In the genomic region with DNA sequence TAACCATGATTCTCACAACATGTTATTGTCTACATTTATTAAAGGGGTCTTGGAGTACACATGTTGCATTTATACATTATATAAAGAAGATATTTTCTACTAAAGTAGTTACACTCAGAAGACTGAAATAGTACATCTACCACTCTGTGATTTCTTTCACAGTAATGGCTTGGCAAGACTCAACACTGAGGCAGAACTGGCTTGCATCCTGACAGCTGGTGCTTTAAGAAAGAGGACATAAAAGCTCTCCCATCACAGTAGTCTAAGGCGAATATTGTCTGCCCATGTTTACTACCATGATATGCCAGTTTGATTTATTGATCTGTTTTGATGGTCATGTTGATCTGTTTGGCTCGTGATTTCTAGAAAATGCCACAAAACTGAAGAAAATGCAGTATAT, we compare ENCODE assay signal across 17 mouse cellular contexts. TPM values are rescaled to one million over a fixed set of nuclear protein-coding genes. Genes with fewer than 3 reads are reported as not detected.
"Had no signal": no experiment of that assay in that cellular context is flagged by ENCODE, and none has a peak within 500 bp of the region (broad histone marks: within the 10 kb centered on the region; RNA-seq: fewer than 3 reads in every experiment).

No protein-coding gene starts in this region.

- DNase-seq: gastrocnemius, adult 2 months; gastrocnemius, postnatal 10 days; gastrocnemius, postnatal 25 days; heart, adult 18-20 months; heart, postnatal 10 days; heart, postnatal 4 days; kidney, adult 18-20 months; kidney, adult 8-10 months; kidney, postnatal 10 days; kidney, postnatal 25 days; kidney, postnatal 4 days; liver had no signal

- ATAC-seq: hindbrain, embryonic 16.5 days; inflammation-experienced regulatory T-cells, adult 6 months; intestine, embryonic 15.5 days; intestine, postnatal 0 days had no signal

RNA-seq across cellular contexts. Expression of a gene that starts 19.4 kb away (rescaled TPM):
- total RNA-seq: granulocyte monocyte progenitor cell, adult 5-6 weeks had no signal
